ENCODE assay signal across 7 mouse cellular contexts in the genomic region with DNA sequence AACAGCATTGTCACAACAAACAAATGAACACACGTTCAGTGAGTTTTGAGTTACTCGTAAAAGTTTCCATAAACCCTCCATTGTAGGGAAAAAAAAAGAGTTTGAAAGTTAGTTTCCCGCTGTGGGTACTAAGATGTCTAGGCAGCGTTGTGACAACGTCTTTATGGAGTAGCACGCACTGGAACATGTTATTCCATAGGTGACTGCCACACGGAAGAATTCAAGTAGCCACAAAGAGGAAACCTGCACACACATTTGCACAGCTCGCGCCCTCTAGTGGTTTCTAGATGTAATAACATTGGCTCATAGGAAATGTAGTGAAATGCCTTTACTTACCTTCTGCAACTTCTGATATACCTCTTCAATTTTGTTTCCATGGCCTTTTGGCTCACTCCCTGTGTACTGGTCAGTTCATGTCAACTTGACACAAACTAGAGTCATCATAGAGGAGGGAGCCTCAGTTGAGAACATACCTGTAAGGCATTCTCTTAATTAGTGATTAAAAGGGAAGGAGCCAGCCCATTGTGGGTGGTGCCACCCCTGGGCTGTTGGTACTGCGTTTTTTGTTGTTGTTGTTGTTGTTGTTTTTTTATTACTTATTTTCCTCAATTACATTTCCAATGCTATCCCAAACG. TPM values are rescaled to one million over a fixed set of nuclear protein-coding genes. Genes with fewer than 3 reads are reported as not detected.
DNase-seq lines count a peak whose midpoint lies in the region; ATAC-seq and TF ChIP-seq lines count a peak whose summit lies in the region.

No protein-coding gene starts in this region.

- H3K9ac ChIP-seq in heart, embryonic 12.5 days: no peak overlapping the region
- no peak overlapping the region for H3K9ac ChIP-seq in limb, embryonic 14.5 days (ENCODE audit: low read depth, low read length, severe bottlenecking)
- no peak overlapping the region for H3K9ac ChIP-seq in neural tube, embryonic 14.5 days (replicated peaks; ENCODE audit: low read depth, low read length)

- no peak for DNase-seq in spleen, adult 2 months (ENCODE audit: low read depth in 1 of 2, low spot score in 2 of 2)
- DNase-seq in spleen, postnatal 14 days (ENCODE audit: low spot score in 2 of 2): no peak
- peak; percentile 49 for DNase-seq in adipocyte (ENCODE audit: low spot score)
- peak; percentile 59 for DNase-seq in limb, embryonic 14.5 days (ENCODE audit: low spot score)
- no peak for DNase-seq in ovary, postnatal 14 days (ENCODE audit: low spot score)

- peak overlapping the region; percentile 56 for H3K4me2 ChIP-seq in heart, embryonic 12.5 days
- H3K4me2 ChIP-seq in limb, embryonic 14.5 days (replicated peaks; ENCODE audit: low read depth, low read length, severe bottlenecking): peak overlapping the region; percentile 27; the same call in 1 of the 2 replicates
- 0 out of 2 replicates have a peak overlapping the region, but pooled peaks have one; percentile 1 for H3K4me2 ChIP-seq in neural tube, embryonic 14.5 days (ENCODE audit: low read depth, low read length)

- no peak for TF ChIP-seq POLR2A in spleen, adult 2 months (IDR thresholded peaks at IDR 0.05; ENCODE audit: low read depth, low read length)
- TF ChIP-seq POLR2A in limb, embryonic 14.5 days (IDR thresholded peaks at IDR 0.05; ENCODE audit: borderline replicate concordance, extremely low read depth, insufficient read depth, insufficient read length): no peak

- peak; percentile 44; the same call in 1 of the 2 replicates for TF ChIP-seq CTCF in spleen, adult 2 months (IDR thresholded peaks at IDR 0.05; ENCODE audit: extremely low read depth, insufficient read depth, insufficient read length, insufficient replicate concordance)

- 15% methylated on average over 11 of the region's 11 CpGs for WGBS in spleen, adult 2 months
- WGBS in heart, embryonic 12.5 days: 16% methylated on average over 11 of the region's 11 CpGs
- 19% methylated on average over 11 of the region's 11 CpGs for WGBS in limb, embryonic 14.5 days
- WGBS in neural tube, embryonic 14.5 days: 23% methylated on average over 11 of the region's 11 CpGs

- no peak overlapping the region for H3K27ac ChIP-seq in spleen, adult 2 months (ENCODE audit: insufficient read depth, low read length)
- H3K27ac ChIP-seq in heart, embryonic 12.5 days (ENCODE audit: poor library complexity, severe bottlenecking): no peak overlapping the region
- no peak overlapping the region for H3K27ac ChIP-seq in limb, embryonic 14.5 days (replicated peaks; ENCODE audit: low read depth, low read length)
- H3K27ac ChIP-seq in neural tube, embryonic 14.5 days (ENCODE audit: low read depth, low read length): no peak overlapping the region

- no peaks in the 10 kb centered on the region for H3K9me3 ChIP-seq in heart, embryonic 12.5 days (replicated peaks)
- H3K9me3 ChIP-seq in limb, embryonic 14.5 days (ENCODE audit: control insufficient read depth, low read length): no peaks in the 10 kb centered on the region
- H3K9me3 ChIP-seq in neural tube, embryonic 14.5 days (ENCODE audit: control insufficient read depth, low read length): no peaks in the 10 kb centered on the region

- H3K27me3 ChIP-seq in spleen, adult 2 months (ENCODE audit: control insufficient read depth, insufficient read depth, low read length): no peaks in the 10 kb centered on the region
- H3K27me3 ChIP-seq in heart, embryonic 12.5 days (replicated peaks): 0 out of 2 replicates have a peak, but pooled peaks cover 3% of the 10 kb centered on the region
- peaks cover 7% of the 10 kb centered on the region; the same call in 1 of the 2 replicates for H3K27me3 ChIP-seq in limb, embryonic 14.5 days (ENCODE audit: control insufficient read depth, insufficient read depth, low read length)
- H3K27me3 ChIP-seq in neural tube, embryonic 14.5 days (ENCODE audit: control insufficient read depth, insufficient read depth, low read length): no peaks in the 10 kb centered on the region

- ATAC-seq in heart, embryonic 12.5 days (ENCODE audit: insufficient number of reproducible peaks, low FRiP score): 0 out of 2 replicates have a peak, but pooled peaks have one; percentile 9
- ATAC-seq in limb, embryonic 14.5 days (ENCODE audit: low FRiP score, low read depth): no peak
- no peak for ATAC-seq in neural tube, embryonic 14.5 days (ENCODE audit: low read depth)

- H3K36me3 ChIP-seq in spleen, adult 2 months (ENCODE audit: control insufficient read depth, insufficient read depth, low read length): no peaks in the 10 kb centered on the region
- no peaks in the 10 kb centered on the region for H3K36me3 ChIP-seq in heart, embryonic 12.5 days
- H3K36me3 ChIP-seq in limb, embryonic 14.5 days (ENCODE audit: control insufficient read depth, insufficient read depth, low read length): no peaks in the 10 kb centered on the region
- no peaks in the 10 kb centered on the region for H3K36me3 ChIP-seq in neural tube, embryonic 14.5 days (ENCODE audit: control insufficient read depth, insufficient read depth, low read length)

- H3K4me3 ChIP-seq in spleen, adult 2 months (ENCODE audit: extremely low read depth, insufficient read depth, insufficient read length): no peak overlapping the region
- peak overlapping the region; percentile 23; the same call in 1 of the 2 replicates for H3K4me3 ChIP-seq in heart, embryonic 12.5 days
- no peak overlapping the region for H3K4me3 ChIP-seq in limb, embryonic 14.5 days (replicated peaks; ENCODE audit: low read length)
- H3K4me3 ChIP-seq in neural tube, embryonic 14.5 days (ENCODE audit: low read depth, low read length): no peak overlapping the region

- H3K4me1 ChIP-seq in spleen, adult 2 months (ENCODE audit: control insufficient read depth, insufficient read depth, insufficient read length): no peaks in the 10 kb centered on the region
- no peaks in the 10 kb centered on the region; the same call in 1 of the 2 replicates for H3K4me1 ChIP-seq in heart, embryonic 12.5 days (replicated peaks)
- H3K4me1 ChIP-seq in limb, embryonic 14.5 days (ENCODE audit: control insufficient read depth, insufficient read depth, low read length): no peaks in the 10 kb centered on the region
- H3K4me1 ChIP-seq in neural tube, embryonic 14.5 days (ENCODE audit: control insufficient read depth, insufficient read depth, low read length): no peaks in the 10 kb centered on the region

RNA-seq across cellular contexts. Expression of a gene that starts 19.3 kb away (rescaled TPM):
- polyA plus RNA-seq in spleen, adult 2 months (2012; rRNA removed): 4.1 and 4.9 TPM in 2 replicates
- polyA plus RNA-seq in heart, embryonic 12.5 days (2016; fragmentation: Nextera tagmentation; extraction: Ambion mirVana): 0.06 and 0.09 TPM in 2 replicates
- polyA plus RNA-seq in limb, embryonic 14.5 days (2012; rRNA removed): 0.14 and 0.16 TPM in 2 replicates
- 0.06 and 0.11 TPM in 2 replicates for polyA plus RNA-seq in limb, embryonic 14.5 days (2014; fragmentation: Nextera tagmentation; extraction: Ambion mirVana)
- polyA plus RNA-seq in neural tube, embryonic 14.5 days (2014; fragmentation: Nextera tagmentation; extraction: Ambion mirVana): 0.08 and 0.11 TPM in 2 replicates

RNA-seq across cellular contexts. Expression of a gene that starts 55.7 kb away (rescaled TPM):
- polyA plus RNA-seq in spleen, adult 2 months (2012; rRNA removed): 2.8 and 2.9 TPM in 2 replicates
- polyA plus RNA-seq in heart, embryonic 12.5 days (2016; fragmentation: Nextera tagmentation; extraction: Ambion mirVana): 1.4 and 1.8 TPM in 2 replicates
- 0.82 TPM in 2 replicates for polyA plus RNA-seq in limb, embryonic 14.5 days (2012; rRNA removed)
- 2.3 and 3.4 TPM in 2 replicates for polyA plus RNA-seq in limb, embryonic 14.5 days (2014; fragmentation: Nextera tagmentation; extraction: Ambion mirVana)
- 1.0 and 2.4 TPM in 2 replicates for polyA plus RNA-seq in neural tube, embryonic 14.5 days (2014; fragmentation: Nextera tagmentation; extraction: Ambion mirVana)

Comparison
In these comparisons a context has a peak if more than half of its experiments do, and no peak if none do; other contexts are left out.
1. DNase-seq: peak in adipocyte (single experiment) and limb, embryonic 14.5 days (single experiment); none in spleen, adult 2 months (0 of 2), spleen, postnatal 14 days (0 of 2) and ovary, postnatal 14 days (single experiment).
2. H3K4me2 ChIP-seq: peak in every context shown above with its lines; median percentile 56 in heart, embryonic 12.5 days; 27 in limb, embryonic 14.5 days; 1 in neural tube, embryonic 14.5 days.